Mouse (Mus musculus) embryonic facial prominence, embryonic 11.5 days (tissue): ENCODE measurements around the gene Wnt7b. TPM values are rescaled to one million over a fixed set of nuclear protein-coding genes. Genes with fewer than 3 reads are reported as not detected.

Source experiments
- ATAC-seq: fragments of 200-750 bp; cut with Nextera tagmentation; replicated peaks from 2 replicates; pipeline ENCODE4 v1.8.0; 2017; ENCODE audit warnings: low read depth; ENCODE audit not compliant: insufficient number of reproducible peaks, low FRiP score, low TSS enrichment
- DNase-seq: peaks from one replicate; pipeline ENCODE4 v3.0.0-alpha.2; 2015; ENCODE audit warnings: low spot score
- H3K27ac ChIP-seq: fragments of 300-500 bp; sonication (generic); replicated peaks from 2 replicates; pipeline ENCODE4 v1.5.1; 2014; ENCODE audit warnings: mild to moderate bottlenecking, low read depth, low read length, control low read depth
- H3K27me3 ChIP-seq: fragments of 300-500 bp; sonication (generic); 2 replicates; pipeline ENCODE4 v1.6.1; 2014; ENCODE audit warnings: mild to moderate bottlenecking, low read length, moderate library complexity, mixed read lengths; ENCODE audit not compliant: control insufficient read depth, insufficient read depth
- H3K36me3 ChIP-seq: fragments of 300-500 bp; sonication (generic); replicated peaks from 2 replicates; pipeline ENCODE4 v1.6.1; 2014; ENCODE audit warnings: low read depth, mild to moderate bottlenecking, low read length, moderate library complexity, mixed read lengths; ENCODE audit not compliant: control insufficient read depth, insufficient read depth
- H3K4me1 ChIP-seq: fragments of 300-500 bp; sonication (generic); 2 replicates; pipeline ENCODE4 v1.6.1; 2014; ENCODE audit warnings: low read length, mixed read lengths; ENCODE audit not compliant: control insufficient read depth, insufficient read depth
- H3K4me2 ChIP-seq: fragments of 300-500 bp; sonication (generic); 2 replicates; pipeline ENCODE4 v1.6.1; 2014; ENCODE audit warnings: low read depth, mild to moderate bottlenecking, control low read depth, low read length, moderate library complexity
- H3K4me3 ChIP-seq: fragments of 300-500 bp; sonication (generic); 2 replicates; pipeline ENCODE4 v1.5.1; 2014; ENCODE audit warnings: low read depth, low read length, control low read depth
- H3K9ac ChIP-seq: fragments of 300-500 bp; sonication (generic); replicated peaks from 2 replicates; pipeline ENCODE4 v1.6.1; 2014; ENCODE audit warnings: mild to moderate bottlenecking, control low read depth, low read length
- H3K9me3 ChIP-seq: fragments of 300-500 bp; sonication (generic); replicated peaks from 2 replicates; pipeline ENCODE4 v1.6.1; 2016; ENCODE audit warnings: mild to moderate bottlenecking, low read length, inconsistent platforms, mixed read lengths; ENCODE audit not compliant: control insufficient read depth
- WGBS: fragments of 180-500 bp; shearing (Covaris S2); extraction: QIAGEN DNeasy Blood & Tissue Kit; methylation state at CpG from one replicate; pipeline ENCODE4 v1.1.7; 2014; 5-methylcytosine and 5-hydroxymethylcytosine counted together
- polyA plus RNA-seq: library from polyadenylated mRNA; unstranded; fragments of >200 nt; fragmentation: Nextera tagmentation; extraction: Ambion mirVana; gene quantifications from 2 replicates; pipeline ENCODE4 v1.2.1, GENCODE M21; 2014

Gene Wnt7b
- polyA plus RNA-seq, 1 experiment from 2014 or later: 20.3 TPM

DNA sequence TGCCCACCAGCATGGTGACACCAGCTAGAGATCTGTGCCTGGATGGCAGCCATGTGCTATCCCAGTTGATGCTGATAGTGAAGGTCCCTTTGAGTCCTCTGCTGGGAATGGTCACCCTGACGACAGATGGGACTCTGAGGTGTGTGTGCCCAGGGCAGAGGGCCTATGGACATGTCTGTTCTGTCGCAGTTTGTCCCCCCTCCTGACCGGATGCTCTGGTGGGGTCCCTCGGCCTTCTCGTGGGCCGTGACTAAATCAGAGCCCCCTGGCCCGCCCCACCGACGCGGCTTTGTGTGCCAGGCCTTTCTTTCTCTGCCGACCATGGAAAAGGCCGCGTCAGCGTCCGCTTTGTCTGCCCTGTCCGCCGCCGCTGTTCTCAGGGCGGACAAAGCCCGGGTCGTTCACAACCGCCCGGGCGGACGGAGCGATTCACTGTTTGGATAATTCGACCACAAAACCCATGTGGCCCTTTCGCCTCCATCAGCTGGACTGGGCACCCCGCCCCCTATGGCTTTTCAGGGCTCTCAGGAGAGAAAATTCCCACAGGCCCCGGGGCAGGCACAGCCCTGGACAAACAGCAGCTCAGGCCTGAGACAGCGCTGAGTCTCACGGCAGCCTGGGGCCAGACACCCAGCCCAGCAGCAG lies 74.8 kb downstream of the Wnt7b start:
- ATAC-seq: peak; percentile 36
- Histone ChIP-seq H3K9me3 (no peaks in the 10 kb centered on the region), H3K36me3 (no peaks in the 10 kb centered on the region), H3K27ac (peak overlapping the region; percentile 28; the same call in 1 of the 2 replicates), H3K4me1 (no peaks in the 10 kb centered on the region), H3K4me2 (no peak overlapping the region), H3K27me3 (no peaks in the 10 kb centered on the region), H3K9ac (peak overlapping the region; percentile 32; the same call in 1 of the 2 replicates), H3K4me3 (no peak overlapping the region)
- no peak for DNase-seq
- WGBS: 72% methylated on average over 32 of the region's 32 CpGs

DNA sequence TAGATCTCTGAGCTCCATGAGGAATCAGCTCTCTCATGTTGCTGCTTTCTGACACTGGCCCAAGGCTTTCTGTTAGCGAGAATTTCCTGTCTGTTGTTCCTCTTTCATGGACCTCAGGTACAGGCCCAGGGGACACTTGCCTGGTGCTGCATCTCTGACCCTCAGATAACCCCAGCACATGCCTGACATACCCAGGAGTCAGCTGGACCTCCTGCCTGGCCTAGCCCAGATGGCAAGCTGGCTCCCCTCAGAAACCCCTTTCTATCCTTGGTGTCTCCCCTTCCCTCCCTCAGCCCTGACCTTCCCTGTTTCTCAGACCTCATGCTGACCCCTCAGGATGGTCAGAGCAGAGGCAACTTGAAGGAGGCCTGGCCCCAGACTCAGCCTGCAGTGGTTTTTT lies 75.6 kb downstream of the Wnt7b start:
- ATAC-seq: no peak
- Histone ChIP-seq H3K4me3 (no peak overlapping the region), H3K27ac (no peak overlapping the region), H3K27me3 (no peaks in the 10 kb centered on the region), H3K4me1 (no peaks in the 10 kb centered on the region), H3K9ac (no peak overlapping the region), H3K9me3 (no peaks in the 10 kb centered on the region), H3K4me2 (no peak overlapping the region), H3K36me3 (no peaks in the 10 kb centered on the region)
- WGBS: 61% methylated on average over 1 of the region's 1 CpGs
- DNase-seq: no peak

DNA sequence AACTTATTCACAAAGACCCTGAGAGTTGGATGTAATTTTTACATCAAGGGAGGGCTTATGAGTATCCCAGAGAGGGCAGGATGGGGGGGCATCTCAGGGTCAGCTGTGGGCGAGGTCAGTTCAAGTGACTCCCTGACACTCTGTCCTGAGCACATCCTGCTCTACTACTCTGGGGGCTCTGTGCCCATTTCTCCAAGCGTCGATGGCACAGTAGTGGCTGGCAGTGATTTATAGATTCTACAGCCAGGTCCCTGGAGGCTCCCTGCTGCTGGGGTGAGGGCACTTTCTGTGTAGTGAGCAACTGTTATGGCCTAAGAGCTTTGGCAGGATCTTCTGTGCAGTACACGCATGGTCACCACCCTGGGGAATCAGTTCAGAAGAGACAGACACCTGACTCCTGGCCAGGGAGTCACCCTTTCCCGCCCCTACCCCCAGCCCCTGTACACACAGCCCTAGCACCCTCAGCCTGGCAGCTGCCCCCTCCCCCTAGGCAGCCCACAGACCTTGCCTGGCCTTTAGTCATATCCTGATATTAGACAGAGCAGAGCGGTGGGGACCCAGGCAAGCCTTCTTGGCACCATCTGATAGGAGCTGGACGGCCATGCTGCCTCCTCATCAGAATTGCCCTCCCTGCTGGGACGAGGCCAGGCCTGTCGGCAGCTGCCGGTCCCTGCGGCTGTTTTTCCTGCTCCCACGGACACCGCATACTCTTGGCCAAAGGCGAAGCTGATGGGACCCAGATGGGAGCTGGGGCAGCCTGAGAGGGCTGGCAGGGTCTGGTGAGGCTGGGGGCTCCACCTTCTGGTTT lies 77.0 kb downstream of the Wnt7b start:
- Histone ChIP-seq H3K36me3 (no peaks in the 10 kb centered on the region), H3K27ac (no peak overlapping the region), H3K9ac (no peak overlapping the region), H3K4me1 (no peaks in the 10 kb centered on the region), H3K9me3 (no peaks in the 10 kb centered on the region), H3K4me3 (no peak overlapping the region), H3K4me2 (no peak overlapping the region), H3K27me3 (no peaks in the 10 kb centered on the region)
- WGBS: 54% methylated on average over 14 of the region's 14 CpGs
- DNase-seq: peak; percentile 26
- ATAC-seq: 0 out of 2 replicates have a peak, but pooled peaks have one; percentile 29

DNA sequence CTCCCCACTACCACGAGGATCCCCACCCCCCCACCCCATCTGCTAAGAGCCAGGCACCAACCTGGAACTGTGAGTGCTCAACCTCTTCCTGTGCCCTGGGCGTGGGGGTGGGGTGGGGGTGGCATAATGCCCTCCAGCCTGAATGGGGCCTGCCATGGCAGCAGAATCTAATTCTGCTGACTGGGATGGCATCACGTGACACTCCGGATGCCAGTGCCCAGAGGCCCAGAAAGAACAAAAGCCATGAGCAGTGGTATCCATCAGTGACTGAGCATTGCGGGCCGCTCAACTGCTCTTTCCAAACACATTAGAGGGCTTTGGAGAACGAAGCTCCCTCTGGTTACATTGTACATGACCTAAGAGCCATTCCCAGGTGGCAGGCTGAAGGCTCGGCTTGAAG lies 79.1 kb downstream of the Wnt7b start, which contains the start of gene 7530416G11Rik:
TSS of gene 7530416G11Rik (minus strand) at position 101 of the 400 bp plus-strand sequence.
- DNase-seq: no peak
- H3K36me3 ChIP-seq: no peaks in the 10 kb centered on the region
- no peak within 1 kb of the TSS for H3K27ac ChIP-seq
- peaks cover 1% of the 10 kb centered on the region; the same call in 1 of the 2 replicates for H3K4me1 ChIP-seq
- WGBS: 86% methylated on average over 8 of the region's 8 CpGs
- H3K9me3 ChIP-seq: no peaks in the 10 kb centered on the region
- H3K27me3 ChIP-seq: no peaks in the 10 kb centered on the region
- ATAC-seq: no peak
- H3K9ac ChIP-seq: no peak within 1 kb of the TSS
- no peak within 1 kb of the TSS for H3K4me2 ChIP-seq
- H3K4me3 ChIP-seq: no peak within 1 kb of the TSS

DNA sequence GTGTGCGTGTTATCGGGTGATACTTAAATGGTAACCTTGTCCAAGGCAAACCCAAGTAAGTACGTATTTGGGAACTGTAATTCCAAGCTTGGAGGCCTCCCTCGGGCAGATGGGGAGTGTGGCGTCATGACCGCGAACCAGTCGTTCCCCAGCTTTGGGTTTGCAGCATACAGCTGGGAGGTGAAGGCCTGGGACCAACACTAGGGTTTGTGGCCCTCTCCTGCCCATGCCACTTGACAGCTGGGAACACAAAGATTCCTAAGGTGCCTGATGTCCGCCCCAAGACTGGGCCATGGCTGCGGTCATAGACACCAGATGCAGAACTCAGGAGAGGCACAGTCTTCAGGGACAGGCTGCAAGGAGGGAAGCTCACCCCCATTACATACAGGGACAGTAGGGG lies 82.0 kb downstream of the Wnt7b start:
- Histone ChIP-seq H3K27ac (no peak overlapping the region), H3K27me3 (no peaks in the 10 kb centered on the region), H3K4me3 (no peak overlapping the region), H3K4me1 (peaks cover 4% of the 10 kb centered on the region; the same call in 1 of the 2 replicates), H3K9ac (no peak overlapping the region), H3K4me2 (no peak overlapping the region), H3K9me3 (no peaks in the 10 kb centered on the region), H3K36me3 (no peaks in the 10 kb centered on the region)
- WGBS: 81% methylated on average over 10 of the region's 10 CpGs
- ATAC-seq (no peak), DNase-seq (no peak)

DNA sequence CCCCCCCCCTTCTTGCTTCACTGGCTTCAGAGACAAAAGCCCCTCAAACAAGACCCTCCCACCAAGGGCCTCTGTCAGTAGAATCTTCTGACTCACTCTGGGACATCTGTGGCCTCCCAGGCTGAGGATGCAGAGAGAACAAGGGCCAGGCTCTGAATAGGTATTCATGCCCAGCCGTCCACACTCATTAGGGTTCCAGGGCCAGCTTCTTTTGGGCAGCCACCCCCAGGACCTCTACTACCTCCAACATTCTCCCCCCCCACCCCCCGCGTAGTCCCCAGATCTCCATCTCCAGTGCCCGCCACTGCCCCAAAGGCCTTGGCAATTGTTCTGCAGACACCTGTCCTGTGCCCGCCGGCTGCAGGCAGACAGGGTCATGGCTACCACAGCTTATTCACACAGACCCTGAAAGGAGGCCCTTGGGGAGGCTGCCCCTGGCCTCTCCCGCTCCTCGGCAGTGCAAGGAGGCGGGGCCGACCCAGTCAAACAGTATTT lies 84.2 kb downstream of the Wnt7b start:
- 0 out of 2 replicates have a peak, but pooled peaks cover 3% of the 10 kb centered on the region for H3K27me3 ChIP-seq
- no peak overlapping the region for H3K27ac ChIP-seq
- H3K9ac ChIP-seq: no peak overlapping the region
- ATAC-seq: peak; percentile 80
- H3K4me3 ChIP-seq: no peak overlapping the region
- 34% methylated on average over 10 of the region's 10 CpGs for WGBS
- H3K36me3 ChIP-seq: no peaks in the 10 kb centered on the region
- DNase-seq: peak; percentile 43
- peaks cover 6% of the 10 kb centered on the region; the same call in 1 of the 2 replicates for H3K4me1 ChIP-seq
- H3K9me3 ChIP-seq: no peaks in the 10 kb centered on the region
- no peak overlapping the region for H3K4me2 ChIP-seq

DNA sequence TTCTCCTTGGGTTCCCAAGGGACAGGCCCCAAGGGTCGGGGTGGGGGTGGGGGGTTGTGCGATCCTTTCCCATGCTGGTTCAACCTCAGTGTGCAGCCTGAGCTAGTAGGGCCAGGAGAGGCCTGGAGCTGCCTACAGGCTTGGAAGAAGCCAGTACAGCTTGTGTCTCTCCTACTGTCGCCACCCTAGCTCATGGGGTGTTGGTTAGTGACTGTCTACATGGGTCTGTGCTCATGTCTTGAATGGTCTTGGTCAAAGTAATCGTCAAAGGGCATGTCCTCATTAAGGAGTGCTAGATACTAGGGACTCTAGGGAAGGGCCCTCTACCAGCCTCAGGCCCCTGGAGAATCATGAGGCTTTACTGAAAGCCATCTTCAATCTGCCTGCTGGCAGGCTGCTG lies 84.7 kb downstream of the Wnt7b start:
- H3K27me3 ChIP-seq: 0 out of 2 replicates have a peak, but pooled peaks cover 3% of the 10 kb centered on the region
- no peaks in the 10 kb centered on the region for H3K9me3 ChIP-seq
- no peak overlapping the region for H3K4me3 ChIP-seq
- peaks cover 6% of the 10 kb centered on the region; the same call in 1 of the 2 replicates for H3K4me1 ChIP-seq
- no peak for DNase-seq
- ATAC-seq: peak; percentile 51; the same call in 1 of the 2 replicates
- no peaks in the 10 kb centered on the region for H3K36me3 ChIP-seq
- H3K9ac ChIP-seq: no peak overlapping the region
- no peak overlapping the region for H3K27ac ChIP-seq
- H3K4me2 ChIP-seq: no peak overlapping the region
- WGBS: 73% methylated on average over 4 of the region's 4 CpGs
